Mouse (Mus musculus) fibroblast of lung, adult 2 months (primary cell): ENCODE measurements around the gene Cnn3.

Experiments used
- DNase-seq: peaks from one replicate; pipeline ENCODE4 v3.0.0-alpha.2; 2011; ENCODE audit warnings: low read depth

Cnn3 gene

GRCm38 (mm10) chr3:121451404-121451803 lies 25.1 kb downstream of the Cnn3 start:
- DNase-seq, result no peak

GRCm38 (mm10) chr3:121458545-121459492 lies 32.5 kb downstream of the Cnn3 start:
- DNase-seq, result no peak

- DNase-seq, result no peak
Observed at GRCm38 (mm10) chr3:121460473-121461193, 34.3 kb downstream of the Cnn3 start.

- DNase-seq, result no peak
Observed at GRCm38 (mm10) chr3:121461477-121461876, 35.2 kb downstream of the Cnn3 start.

- DNase-seq, result no peak
Observed at GRCm38 (mm10) chr3:121462782-121463181, 36.5 kb downstream of the Cnn3 start.

- DNase-seq, result peak; percentile 81
Observed at GRCm38 (mm10) chr3:121464733-121465305, 38.5 kb downstream of the Cnn3 start.

- no peak for DNase-seq
Observed at GRCm38 (mm10) chr3:121465795-121466194, 39.5 kb downstream of the Cnn3 start.

- DNase-seq, result no peak
Observed at GRCm38 (mm10) chr3:121467094-121467552, 40.8 kb downstream of the Cnn3 start.

GRCm38 (mm10) chr3:121468136-121468535 lies 41.8 kb downstream of the Cnn3 start:
- DNase-seq, result no peak

GRCm38 (mm10) chr3:121469185-121469975 lies 43.1 kb downstream of the Cnn3 start:
- DNase-seq, result peak; percentile 64

GRCm38 (mm10) chr3:121471703-121472102 lies 45.4 kb downstream of the Cnn3 start:
- no peak for DNase-seq

- no peak for DNase-seq
Observed at GRCm38 (mm10) chr3:121474738-121475137, 48.4 kb downstream of the Cnn3 start.

- DNase-seq, result no peak
Observed at GRCm38 (mm10) chr3:121480030-121480960, 54.0 kb downstream of the Cnn3 start.

- DNase-seq, result no peak
Observed at GRCm38 (mm10) chr3:121480961-121481436, 54.7 kb downstream of the Cnn3 start.

GRCm38 (mm10) chr3:121481564-121481963 lies 55.3 kb downstream of the Cnn3 start:
- no peak for DNase-seq

- no peak for DNase-seq
Observed at GRCm38 (mm10) chr3:121483266-121484161, 57.2 kb downstream of the Cnn3 start.

GRCm38 (mm10) chr3:121485201-121485600 lies 58.9 kb downstream of the Cnn3 start:
- no peak for DNase-seq

GRCm38 (mm10) chr3:121489462-121490118 lies 63.3 kb downstream of the Cnn3 start:
- DNase-seq, result no peak

- DNase-seq, result peak; percentile 85
Observed at GRCm38 (mm10) chr3:121490941-121491340, 64.6 kb downstream of the Cnn3 start.
